Mouse (Mus musculus) urinary bladder, postnatal 14 days (tissue): ENCODE measurements around the gene Sdf4.

Experiments
- DNase-seq: peaks from one replicate; pipeline ENCODE4 v3.0.0; 2021; ENCODE audit warnings: low spot score

Sdf4 gene

GRCm38 (mm10) chr4:155992241-155992905 lies at the start of gene Sdf4, which contains the start of gene B3galt6:
Gene Sdf4, plus strand, starts transcription at chr4:155992872.
Gene B3galt6, minus strand, starts transcription at chr4:155992649.
- peak; percentile 79 for DNase-seq

GRCm38 (mm10) chr4:155943049-155943452 lies 49.6 kb upstream of the Sdf4 start:
- DNase-seq: peak; percentile 50

DNA sequence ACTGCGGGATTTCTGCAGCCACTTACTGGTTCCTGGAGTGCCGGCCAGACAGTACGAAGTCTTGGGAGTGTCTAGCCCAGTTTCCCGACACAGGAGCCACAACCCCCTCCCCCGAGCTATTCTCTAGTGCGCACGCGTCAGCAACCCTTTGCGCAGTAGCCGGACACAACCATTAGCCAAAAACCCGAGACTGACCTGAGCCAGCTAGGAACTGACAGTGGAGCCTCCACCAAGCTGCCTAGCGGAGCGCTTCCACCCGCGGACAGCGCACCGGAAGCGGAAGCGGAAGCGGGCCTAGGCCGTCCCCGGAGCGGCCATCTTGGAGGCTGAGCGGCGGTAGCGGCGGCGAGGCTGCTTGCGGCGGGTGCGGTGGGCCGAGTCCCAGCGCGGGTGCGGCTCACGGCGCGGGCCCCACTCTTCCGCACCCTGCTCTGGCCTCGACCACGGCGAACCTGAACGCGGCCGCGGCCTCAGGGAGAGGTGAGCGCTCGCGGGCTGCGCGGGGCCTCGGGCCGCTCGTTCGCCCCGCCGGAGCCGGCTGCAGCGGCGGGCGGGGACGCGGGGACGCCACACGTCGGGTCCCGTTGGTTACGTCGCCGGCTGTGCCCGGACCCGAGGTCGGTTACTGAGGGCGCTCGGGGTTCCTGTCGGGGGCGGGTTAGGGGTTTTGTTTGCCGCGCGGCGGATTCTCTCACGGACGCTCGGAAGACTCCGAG lies 49.0 kb upstream of the Sdf4 start, which contains the start of gene Ube2j2:
TSS of gene Ube2j2 (plus strand) at position 298 of the 716 bp plus-strand sequence.
- peak; percentile 94 for DNase-seq

GRCm38 (mm10) chr4:155944271-155944670 lies 48.4 kb upstream of the Sdf4 start:
- DNase-seq: no peak

- no peak for DNase-seq
Measured at GRCm38 (mm10) chr4:155947094-155947493, 45.6 kb upstream of the Sdf4 start.

DNA sequence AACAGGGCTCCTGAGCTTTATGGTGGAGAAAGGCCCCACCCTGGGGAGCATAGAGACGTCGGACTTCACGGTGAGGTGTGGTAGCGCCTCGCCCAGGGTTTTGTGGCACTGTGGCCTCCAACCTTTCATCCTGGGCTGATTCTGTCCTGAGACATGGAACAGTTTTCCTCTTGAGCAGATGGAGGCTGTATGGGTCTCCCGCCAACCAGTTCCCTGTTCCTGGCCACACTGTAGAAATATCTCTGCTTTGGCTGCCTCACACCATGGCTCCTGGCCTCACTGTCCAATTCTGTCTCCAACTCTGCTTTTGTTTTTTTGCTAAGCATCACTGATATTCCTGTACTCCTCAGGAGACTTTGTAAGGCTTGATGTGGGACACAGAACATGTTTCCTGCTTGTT lies 37.2 kb upstream of the Sdf4 start:
- no peak for DNase-seq

GRCm38 (mm10) chr4:155959275-155959674 lies 33.4 kb upstream of the Sdf4 start:
- DNase-seq: peak; percentile 79

DNA sequence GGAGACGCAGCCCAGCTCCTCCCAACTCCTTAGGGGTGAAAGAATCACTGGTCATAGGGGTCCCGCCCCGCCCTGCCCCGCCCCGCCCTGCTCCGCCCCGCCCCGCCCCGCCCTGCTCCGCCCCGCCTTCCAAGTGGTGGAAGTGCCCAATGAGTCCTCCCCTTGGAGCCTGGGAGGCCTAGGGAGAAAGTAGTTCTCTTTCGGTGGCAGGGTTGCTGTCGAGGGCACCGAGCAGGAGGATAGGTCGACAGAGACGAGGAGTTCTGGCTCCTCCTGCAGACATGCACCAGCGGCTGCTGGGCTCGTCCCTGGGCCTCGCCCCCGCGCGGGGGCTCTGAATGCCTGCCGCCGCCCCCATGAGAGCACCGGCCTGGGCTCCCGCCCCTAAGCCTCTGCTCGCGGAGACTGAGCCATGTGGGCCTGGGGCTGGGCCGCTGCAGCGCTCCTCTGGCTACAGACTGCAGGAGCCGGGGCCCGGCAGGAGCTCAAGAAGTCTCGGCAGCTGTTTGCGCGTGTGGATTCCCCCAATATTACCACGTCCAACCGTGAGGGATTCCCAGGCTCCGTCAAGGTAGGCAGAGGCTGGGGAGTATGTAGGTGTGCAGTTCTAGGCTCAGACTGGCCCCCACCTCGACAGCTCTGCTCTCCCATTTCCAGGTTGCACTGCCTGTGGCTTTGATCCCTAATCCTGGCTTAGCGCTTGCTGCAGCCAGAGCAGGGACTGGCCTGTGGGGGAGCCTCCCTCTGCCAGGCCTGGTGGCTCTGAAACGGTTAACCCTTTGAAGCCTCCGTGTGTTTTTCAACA lies 30.3 kb upstream of the Sdf4 start, which contains the start of gene C1qtnf12:
TSS of gene C1qtnf12 (plus strand) at position 152 of the 805 bp plus-strand sequence.
- peak; percentile 41 for DNase-seq

DNA sequence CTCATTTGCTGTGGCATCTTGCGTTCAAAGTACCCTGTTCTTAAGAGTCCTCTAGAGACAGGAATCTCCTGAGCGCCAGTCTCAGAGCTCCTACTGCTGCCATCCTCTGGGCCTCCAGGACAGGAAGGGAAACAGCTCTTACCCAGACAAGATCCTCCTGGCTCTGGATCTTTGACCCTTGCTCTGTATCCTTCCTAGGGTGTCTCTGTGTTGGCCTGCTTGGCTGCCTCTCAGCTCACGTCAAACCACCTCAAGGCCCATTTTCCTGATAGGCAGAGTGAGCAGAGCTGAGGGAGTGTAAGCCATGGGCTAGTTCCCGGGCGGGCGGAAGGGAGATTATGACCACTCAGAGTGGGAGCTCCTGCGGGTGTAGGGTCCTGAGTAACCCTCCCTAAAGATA lies 29.6 kb upstream of the Sdf4 start:
- DNase-seq: no peak

GRCm38 (mm10) chr4:155964396-155964795 lies 28.3 kb upstream of the Sdf4 start:
- no peak for DNase-seq

DNA sequence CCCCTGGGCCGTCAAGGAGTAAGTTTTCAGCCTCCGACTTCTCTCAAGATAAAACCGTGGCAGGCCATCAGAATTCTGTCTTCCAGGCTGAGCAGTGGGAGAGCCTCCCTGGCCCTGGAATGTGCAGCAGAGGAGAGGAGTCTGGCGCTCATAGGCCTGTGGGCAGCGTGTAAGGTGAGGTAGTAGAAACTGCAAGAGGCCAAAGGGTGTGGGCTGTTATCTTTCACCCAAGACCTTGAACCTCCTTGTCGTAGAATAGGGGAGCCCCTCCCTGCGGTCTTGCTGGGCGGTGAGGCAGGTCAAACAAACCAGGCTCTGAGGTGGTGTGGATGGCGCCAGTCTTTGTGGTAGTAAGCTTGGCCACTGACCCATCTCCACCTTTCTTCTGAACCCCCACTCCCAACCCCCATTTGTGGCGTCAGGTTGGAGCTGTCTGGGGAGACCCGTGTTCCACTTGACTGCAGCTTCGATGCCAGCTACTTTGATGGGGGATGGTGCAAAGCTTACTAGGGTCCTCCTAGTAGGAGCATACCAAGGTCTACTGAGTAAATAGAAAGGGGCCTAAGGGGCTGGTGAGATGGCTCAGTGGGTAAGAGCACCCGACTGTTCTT lies 23.5 kb upstream of the Sdf4 start:
- no peak for DNase-seq

DNA sequence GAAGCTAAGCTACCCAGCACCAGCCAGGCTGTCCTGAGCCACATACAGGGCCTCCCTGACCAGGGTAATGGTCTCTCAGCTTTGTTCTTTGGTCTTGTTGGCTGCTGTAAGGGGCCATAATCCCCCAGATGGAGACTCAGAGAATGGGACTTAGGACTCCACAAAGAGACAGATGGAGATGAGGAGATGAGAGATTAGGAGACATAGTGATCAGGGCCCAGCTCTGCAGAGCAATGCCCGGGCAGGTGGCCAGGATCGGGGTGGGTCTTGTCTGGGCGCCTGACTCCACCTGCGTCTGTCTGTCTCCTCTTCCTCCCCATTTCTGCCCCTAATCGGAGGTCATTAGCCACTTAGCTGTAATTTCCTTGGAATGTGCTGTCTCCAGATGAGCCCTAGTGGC lies 22.4 kb upstream of the Sdf4 start:
- DNase-seq: no peak

DNA sequence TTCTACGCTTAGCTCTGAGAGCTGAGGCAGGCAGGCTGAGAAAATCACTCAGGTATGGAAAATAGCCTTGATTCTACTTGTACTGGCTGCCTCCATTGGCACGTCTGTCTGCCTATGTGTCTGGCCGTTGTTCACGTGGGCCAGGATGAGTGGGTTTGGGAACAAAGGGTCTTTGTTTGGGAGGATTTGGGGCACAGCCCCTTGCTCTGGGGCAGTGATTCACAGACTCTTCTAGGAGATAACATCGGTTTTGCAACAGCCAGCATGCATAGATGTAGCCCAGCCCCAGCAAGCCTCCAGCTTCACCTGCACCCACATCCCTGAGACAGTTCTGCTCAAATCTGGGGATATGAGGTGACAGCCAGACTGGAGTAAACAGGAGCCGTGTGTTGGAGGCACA lies 20.0 kb upstream of the Sdf4 start:
- no peak for DNase-seq

- no peak for DNase-seq
Measured at GRCm38 (mm10) chr4:155973239-155973638, 19.4 kb upstream of the Sdf4 start.

DNA sequence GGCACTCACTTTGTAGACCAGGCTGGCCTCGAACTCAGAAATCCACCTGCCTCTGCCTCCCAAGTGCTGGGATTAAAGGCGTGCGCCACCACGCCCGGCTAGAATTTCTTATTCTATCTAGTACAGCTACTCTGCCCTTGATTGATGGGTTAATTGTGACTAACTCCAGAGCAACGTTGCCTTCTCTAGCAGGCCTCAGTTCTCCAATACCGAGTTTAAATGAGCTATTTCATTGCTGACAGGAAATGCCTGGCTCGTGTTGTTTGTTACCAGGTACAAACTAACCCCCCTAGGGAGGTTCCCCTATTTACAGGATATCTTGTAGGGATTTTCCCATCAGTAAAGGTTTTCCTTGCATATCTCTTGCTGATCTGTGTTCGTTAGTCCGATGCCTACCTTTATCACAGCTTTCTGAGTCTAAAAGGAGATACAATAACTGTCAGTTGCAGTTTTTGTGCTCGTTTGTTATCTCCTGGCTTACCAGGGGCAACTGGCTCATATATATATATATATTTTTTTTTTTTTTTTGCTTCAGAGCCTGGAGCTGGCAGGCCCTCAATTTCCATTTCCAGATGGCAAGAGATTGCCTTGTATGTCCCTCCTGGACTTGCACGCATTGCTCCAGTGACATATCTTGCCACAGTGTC lies 11.1 kb upstream of the Sdf4 start:
- DNase-seq: no peak

DNA sequence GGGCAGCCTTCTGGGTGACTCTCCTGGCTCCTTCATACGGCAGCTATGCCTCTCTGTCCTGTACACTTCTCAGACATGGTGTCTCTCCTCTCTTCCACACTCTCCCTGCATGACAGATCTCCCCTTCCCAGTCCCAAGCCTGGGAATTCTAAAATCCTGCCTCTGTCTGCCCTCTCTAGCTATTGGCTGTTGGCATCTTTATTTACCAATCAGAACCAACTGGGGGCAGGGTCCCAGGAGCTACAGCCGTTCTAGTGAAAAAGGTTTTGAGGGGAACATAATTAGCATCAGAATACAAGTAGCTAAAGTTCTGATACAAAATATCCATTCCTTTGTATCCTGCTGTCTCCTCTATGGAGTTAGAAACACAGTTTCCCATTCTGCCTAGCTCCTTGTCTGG lies 8.9 kb upstream of the Sdf4 start:
- no peak for DNase-seq

- peak; percentile 25 for DNase-seq
Measured at GRCm38 (mm10) chr4:155991211-155991907, 1.3 kb upstream of the Sdf4 start.

GRCm38 (mm10) chr4:155991908-155992230 lies 803 bp upstream of the Sdf4 start:
- no peak for DNase-seq

DNA sequence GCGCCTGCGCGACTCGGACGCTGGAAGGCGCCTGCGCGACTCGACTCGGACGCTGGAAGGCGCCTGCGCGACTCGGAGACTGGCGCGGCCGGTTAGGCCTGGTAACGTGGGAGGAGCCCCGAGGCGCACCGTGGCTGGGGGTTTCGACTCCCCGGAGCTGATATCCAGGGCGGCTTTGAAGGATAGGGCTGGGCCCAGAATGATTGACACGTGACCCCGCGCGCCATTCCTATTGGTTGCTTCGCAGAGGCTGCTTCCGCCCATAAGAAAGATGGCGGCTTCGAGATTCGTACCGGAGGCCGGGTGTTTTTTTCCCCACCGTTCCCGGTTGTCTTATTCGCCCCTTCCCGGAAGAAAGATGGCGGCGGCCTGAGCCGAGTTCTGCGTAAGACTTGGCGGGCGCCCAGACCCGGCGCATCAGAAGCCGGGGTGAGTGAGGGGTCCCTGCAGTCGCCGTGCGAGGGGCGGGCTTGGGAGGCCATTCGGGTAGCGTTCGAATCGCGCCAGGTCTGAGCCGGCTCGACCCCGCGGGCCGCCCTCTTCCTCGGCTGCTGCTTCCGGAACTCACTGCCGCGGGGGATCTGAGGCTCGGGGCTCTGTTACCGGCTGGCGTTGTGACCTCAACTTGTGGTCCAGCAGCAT lies 355 bp downstream of the Sdf4 start:
- DNase-seq: peak; percentile 96

- no peak for DNase-seq
Measured at GRCm38 (mm10) chr4:155993606-155994005, 934 bp downstream of the Sdf4 start.

GRCm38 (mm10) chr4:156004109-156004508 lies 11.4 kb downstream of the Sdf4 start:
- no peak for DNase-seq
